Mouse (Mus musculus): ENCODE results near the gene Krt72.

The Krt72 gene

DNA sequence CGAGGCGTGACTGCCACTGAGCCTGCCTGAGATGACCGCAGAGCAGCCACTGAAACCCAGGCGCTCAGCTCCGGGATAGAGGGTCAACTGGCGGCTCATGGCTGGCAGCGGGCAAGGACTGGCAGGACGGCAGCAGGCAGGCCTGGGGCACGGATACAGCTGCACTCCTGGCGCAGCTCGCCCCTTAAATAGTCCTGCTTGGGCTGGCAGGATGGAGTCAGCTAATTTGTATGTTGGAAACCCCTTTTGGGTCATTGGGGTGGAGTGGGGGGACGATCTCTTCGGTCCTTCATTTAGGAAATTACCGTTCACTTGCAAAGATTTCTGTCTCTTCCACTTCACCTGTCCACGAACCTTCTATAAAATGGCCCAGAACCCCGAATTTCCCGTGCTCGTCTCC lies at the start of gene Krt72:
Gene Krt72, minus strand, starts transcription at position 101 of the 400 bp plus-strand sequence.
- DNase-seq (ENCODE audit: low read depth, low spot score), result no peak
- H3K36me3 ChIP-seq (ENCODE audit: control insufficient read depth, insufficient read depth, low read length, poor library complexity, severe bottlenecking), result no peaks in the 10 kb centered on the region
- no peaks in the 10 kb centered on the region; the same call in 1 of the 2 replicates for H3K27me3 ChIP-seq (ENCODE audit: control insufficient read depth, insufficient read depth, low read length, poor library complexity, severe bottlenecking)

DNA sequence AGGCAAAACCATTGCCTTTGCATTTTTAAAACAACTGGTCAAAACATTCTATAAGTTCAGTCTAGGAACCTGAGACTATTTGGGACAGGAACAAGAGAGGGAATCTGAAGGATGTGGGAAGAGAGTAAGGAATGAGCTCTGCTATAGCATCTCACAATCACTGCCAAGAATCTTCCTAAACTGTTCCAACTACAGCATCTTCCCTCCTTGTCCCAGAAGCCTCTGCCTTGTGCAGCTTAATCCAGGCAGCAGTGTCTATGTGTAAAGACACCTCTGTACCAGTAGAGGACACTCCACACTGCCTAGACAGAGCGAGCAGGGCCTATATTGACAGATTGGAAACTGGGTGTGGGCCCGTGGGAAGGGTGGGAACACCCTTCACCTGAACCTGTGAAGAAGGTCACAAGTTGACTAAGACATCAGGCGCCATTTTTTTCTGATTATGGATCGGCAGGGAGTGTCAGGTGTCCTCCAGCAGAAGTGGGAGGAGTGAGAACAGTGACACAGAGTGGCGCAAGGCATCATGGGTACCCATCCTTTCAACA lies 48.6 kb upstream of the Krt72 start:
- Histone ChIP-seq H3K27me3 (ENCODE audit: control insufficient read depth, insufficient read depth, low read length, poor library complexity, severe bottlenecking) (no peaks in the 10 kb centered on the region), H3K36me3 (ENCODE audit: control insufficient read depth, insufficient read depth, low read length, poor library complexity, severe bottlenecking) (no peaks in the 10 kb centered on the region)
- no peak for DNase-seq (ENCODE audit: low read depth, low spot score)

DNA sequence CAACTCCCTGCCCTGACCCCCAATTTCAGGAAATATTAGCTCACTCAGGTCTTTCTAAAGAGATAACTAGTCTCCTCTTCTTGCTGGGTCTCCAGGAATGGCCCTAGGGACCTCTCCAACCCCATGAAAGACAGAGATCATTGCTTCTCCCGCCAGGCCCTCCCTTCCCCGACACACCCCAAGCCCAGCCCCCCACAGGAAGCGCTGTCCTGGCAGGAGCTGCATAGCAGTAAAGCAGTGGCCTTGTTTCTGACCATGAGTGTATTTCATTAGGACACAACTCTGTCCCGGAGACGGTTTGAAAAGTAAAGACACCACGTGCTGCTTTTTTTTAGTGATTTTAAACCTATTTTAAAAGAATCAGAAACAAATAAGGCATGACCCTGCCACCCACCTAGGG lies 46.9 kb upstream of the Krt72 start:
- DNase-seq (ENCODE audit: low read depth, low spot score), result no peak
- Histone ChIP-seq H3K27me3 (ENCODE audit: control insufficient read depth, insufficient read depth, low read length, poor library complexity, severe bottlenecking) (no peaks in the 10 kb centered on the region), H3K36me3 (ENCODE audit: control insufficient read depth, insufficient read depth, low read length, poor library complexity, severe bottlenecking) (no peaks in the 10 kb centered on the region)

DNA sequence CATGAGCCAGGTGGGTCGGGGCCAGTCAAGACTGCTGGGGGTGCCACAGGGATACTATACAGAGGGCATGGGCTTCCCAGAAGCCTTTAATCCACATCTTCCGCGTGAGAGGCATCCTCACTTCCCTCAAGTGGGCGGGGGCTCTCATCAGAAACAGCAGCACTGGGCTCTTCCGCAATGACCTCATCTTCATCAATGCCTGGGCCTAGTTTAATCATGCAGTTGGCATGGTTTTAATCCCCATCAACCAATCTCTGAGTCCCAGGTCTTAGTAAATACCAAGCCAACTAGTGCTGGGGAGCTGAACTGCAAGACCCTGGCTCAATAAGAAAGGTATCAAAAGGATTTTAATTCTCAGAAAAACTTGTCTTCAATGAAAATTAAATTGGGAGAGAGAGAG lies 43.2 kb upstream of the Krt72 start:
- Histone ChIP-seq H3K27me3 (ENCODE audit: control insufficient read depth, insufficient read depth, low read length, poor library complexity, severe bottlenecking) (no peaks in the 10 kb centered on the region), H3K36me3 (ENCODE audit: control insufficient read depth, insufficient read depth, low read length, poor library complexity, severe bottlenecking) (no peaks in the 10 kb centered on the region)
- no peak for DNase-seq (ENCODE audit: low read depth, low spot score)

DNA sequence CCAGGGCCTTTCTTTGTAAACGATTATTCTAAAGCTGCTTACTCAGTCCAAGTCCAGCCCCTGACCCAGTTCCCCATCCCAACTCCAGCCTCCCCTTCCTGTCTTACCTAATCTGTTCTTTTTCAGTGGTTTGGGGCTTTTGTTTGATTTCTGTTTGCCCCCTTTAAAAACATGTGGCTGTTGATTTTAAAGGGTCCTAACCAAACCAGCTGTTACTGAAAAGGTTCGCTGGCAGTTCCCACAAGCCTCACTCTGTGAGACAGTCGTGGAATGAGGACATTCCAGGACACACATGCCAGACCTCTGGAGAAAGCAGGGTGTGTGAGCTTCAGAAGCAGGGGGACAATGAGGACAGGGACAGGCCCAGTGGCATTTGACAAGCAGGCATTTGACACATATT lies 35.5 kb upstream of the Krt72 start:
- DNase-seq (ENCODE audit: low read depth, low spot score), result no peak
- no peaks in the 10 kb centered on the region for H3K36me3 ChIP-seq (ENCODE audit: control insufficient read depth, insufficient read depth, low read length, poor library complexity, severe bottlenecking)
- no peaks in the 10 kb centered on the region for H3K27me3 ChIP-seq (ENCODE audit: control insufficient read depth, insufficient read depth, low read length, poor library complexity, severe bottlenecking)

DNA sequence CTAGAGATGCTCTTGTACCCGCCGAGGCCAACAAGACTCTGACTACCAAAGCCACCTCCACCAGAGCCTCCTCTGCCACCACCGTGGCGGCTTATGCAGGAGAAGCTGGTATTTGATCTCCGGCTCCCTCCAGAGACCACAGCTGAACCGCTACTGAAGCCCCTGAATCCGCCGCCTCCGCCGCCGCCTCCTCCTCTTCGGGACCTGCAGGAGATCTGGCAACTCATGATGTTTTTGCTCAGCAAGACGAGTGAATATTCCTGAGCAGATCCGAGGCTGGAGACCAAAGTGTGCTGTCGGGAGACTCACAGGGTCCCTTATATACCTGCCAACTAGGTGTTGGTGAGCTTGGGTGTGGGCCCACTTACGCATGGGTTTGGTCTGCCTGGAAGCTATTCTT lies 31.6 kb upstream of the Krt72 start, which contains the start of gene Krt2:
Gene Krt2, minus strand, starts transcription at position 295 of the 400 bp plus-strand sequence.
- DNase-seq (ENCODE audit: low read depth, low spot score), result no peak
- Histone ChIP-seq H3K36me3 (ENCODE audit: control insufficient read depth, insufficient read depth, low read length, poor library complexity, severe bottlenecking) (no peaks in the 10 kb centered on the region), H3K27me3 (ENCODE audit: control insufficient read depth, insufficient read depth, low read length, poor library complexity, severe bottlenecking) (no peaks in the 10 kb centered on the region)

DNA sequence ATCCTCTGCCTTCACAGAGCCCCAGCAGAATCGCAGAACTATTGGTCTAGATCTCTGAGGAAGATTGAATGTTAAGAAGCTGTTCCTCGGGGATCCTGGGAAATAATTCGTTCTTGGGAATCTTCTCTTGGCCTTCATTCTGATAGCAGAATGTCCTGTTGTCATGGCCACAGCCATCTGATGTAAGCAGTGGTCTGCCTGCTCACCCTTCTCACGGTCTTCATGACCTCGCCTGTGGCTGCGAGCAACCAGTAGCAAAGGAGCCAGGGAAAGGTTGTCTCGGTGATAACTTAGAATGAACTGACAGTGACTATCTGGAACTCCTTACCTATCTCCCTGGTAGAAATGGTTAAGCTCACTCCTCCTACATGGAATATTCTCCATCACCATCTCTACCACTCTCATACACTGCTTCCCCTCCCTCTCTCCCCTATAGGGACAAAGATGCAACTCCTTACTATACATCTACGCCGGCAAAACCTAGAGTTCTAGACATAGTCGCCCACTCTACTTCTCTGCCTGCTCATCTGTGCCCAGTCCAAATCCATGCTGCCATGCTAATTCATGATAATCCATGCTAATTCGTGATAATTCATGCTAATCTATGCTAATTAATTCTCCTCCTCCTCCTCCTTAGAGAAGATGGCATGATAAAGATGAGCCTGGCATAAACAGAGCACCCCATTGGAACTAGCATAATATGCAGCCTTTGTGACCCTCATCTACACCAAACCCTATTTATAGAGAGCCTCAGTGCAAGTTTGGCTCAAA lies 17.0 kb upstream of the Krt72 start:
- no peak for DNase-seq (ENCODE audit: low read depth, low spot score)
- H3K27me3 ChIP-seq (ENCODE audit: control insufficient read depth, insufficient read depth, low read length, poor library complexity, severe bottlenecking), result no peaks in the 10 kb centered on the region
- H3K36me3 ChIP-seq (ENCODE audit: control insufficient read depth, insufficient read depth, low read length, poor library complexity, severe bottlenecking), result no peaks in the 10 kb centered on the region

DNA sequence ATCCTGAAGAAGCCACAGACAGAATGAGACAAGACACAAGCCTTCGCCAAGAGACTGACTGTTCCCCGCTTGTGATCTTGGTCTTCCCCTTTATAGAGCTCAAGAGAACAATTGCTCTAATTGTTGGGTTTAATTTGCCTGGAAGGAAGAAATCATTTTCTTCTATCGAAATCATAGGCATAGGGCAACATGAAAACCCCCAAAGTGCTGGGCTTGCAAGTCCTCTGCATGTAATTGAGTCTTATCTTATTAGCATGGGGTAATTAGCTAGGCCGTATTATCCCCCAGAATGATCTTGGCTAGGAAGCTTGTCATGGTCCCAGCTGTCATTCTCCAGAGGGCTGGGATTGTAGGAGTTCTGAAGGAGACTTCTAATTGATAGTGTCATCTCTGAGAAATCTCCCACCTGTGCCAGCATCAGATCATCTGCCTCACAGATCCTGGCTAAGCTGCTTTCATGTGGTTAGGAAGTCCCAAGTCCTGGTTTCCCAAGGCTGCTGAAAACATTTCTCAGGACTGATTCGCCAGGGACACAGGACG lies 16.1 kb upstream of the Krt72 start, which contains the start of gene Krt73:
Gene Krt73, minus strand, starts transcription at position 51 of the 540 bp plus-strand sequence.
- H3K36me3 ChIP-seq (ENCODE audit: control insufficient read depth, insufficient read depth, low read length, poor library complexity, severe bottlenecking), result no peaks in the 10 kb centered on the region
- DNase-seq (ENCODE audit: low read depth, low spot score), result no peak
- H3K27me3 ChIP-seq (ENCODE audit: control insufficient read depth, insufficient read depth, low read length, poor library complexity, severe bottlenecking), result no peaks in the 10 kb centered on the region

DNA sequence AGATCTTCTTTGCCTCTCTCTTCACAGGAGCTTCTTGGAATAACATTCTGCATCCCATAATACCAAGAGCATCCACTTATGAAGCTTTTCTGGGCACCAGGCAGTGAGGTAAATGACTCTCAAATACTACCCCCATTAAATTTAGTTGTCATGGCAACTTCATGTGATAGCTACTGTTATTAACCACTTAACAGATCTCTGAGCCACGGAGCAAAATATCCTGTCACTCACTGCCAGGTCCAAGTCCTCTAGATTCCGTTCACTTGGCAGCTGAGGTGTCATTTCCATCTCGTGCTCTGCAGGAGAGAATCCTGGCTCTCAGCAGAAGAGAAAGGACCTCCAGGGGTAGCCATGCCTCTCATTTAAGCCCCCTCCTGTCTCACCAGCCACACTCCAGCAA lies 4.6 kb upstream of the Krt72 start:
- Histone ChIP-seq H3K27me3 (ENCODE audit: control insufficient read depth, insufficient read depth, low read length, poor library complexity, severe bottlenecking) (no peaks in the 10 kb centered on the region; the same call in 1 of the 2 replicates), H3K36me3 (ENCODE audit: control insufficient read depth, insufficient read depth, low read length, poor library complexity, severe bottlenecking) (no peaks in the 10 kb centered on the region)
- DNase-seq (ENCODE audit: low read depth, low spot score), result no peak

DNA sequence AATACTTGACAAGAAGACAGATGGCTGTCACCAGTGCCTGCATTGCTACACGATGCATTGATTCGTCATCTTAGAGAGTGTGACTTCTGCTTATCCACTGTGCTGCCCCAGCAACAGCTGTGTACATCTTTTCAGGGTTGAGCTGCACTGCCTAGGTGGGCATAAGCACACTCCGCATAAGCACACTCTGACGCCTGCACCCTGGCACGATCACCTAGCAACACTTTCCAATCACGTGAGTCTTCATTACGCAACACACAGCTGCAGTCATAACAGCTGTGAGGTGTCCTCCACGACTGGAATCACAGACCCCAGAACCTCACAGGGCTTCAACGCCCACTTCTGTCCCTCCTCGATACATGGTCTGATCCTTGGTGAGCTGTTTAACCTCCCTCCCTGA lies 12.8 kb downstream of the Krt72 start:
- Histone ChIP-seq H3K36me3 (ENCODE audit: control insufficient read depth, insufficient read depth, low read length, poor library complexity, severe bottlenecking) (no peaks in the 10 kb centered on the region), H3K27me3 (ENCODE audit: control insufficient read depth, insufficient read depth, low read length, poor library complexity, severe bottlenecking) (no peaks in the 10 kb centered on the region)
- no peak for DNase-seq (ENCODE audit: low read depth, low spot score)

DNA sequence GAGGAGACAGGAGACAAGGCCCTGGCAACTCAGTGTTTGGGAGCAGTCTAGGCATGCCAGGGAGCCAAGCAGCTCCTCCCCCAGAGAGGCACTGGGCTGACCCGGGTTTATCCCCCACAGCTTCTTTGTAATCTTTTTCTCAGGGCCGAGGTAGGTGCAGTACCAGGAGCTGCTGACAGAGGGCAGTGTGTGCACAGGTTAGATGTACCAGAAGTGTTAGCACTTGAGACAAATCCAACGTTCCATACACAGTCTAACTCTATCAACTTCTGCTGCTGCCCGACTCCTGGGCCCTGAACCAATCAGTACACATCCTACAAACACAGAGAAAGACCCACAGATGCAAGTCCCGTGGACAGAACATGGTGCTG lies 13.6 kb downstream of the Krt72 start:
- no peaks in the 10 kb centered on the region for H3K27me3 ChIP-seq (ENCODE audit: control insufficient read depth, insufficient read depth, low read length, poor library complexity, severe bottlenecking)
- DNase-seq (ENCODE audit: low read depth, low spot score), result peak; percentile 68
- H3K36me3 ChIP-seq (ENCODE audit: control insufficient read depth, insufficient read depth, low read length, poor library complexity, severe bottlenecking), result no peaks in the 10 kb centered on the region

DNA sequence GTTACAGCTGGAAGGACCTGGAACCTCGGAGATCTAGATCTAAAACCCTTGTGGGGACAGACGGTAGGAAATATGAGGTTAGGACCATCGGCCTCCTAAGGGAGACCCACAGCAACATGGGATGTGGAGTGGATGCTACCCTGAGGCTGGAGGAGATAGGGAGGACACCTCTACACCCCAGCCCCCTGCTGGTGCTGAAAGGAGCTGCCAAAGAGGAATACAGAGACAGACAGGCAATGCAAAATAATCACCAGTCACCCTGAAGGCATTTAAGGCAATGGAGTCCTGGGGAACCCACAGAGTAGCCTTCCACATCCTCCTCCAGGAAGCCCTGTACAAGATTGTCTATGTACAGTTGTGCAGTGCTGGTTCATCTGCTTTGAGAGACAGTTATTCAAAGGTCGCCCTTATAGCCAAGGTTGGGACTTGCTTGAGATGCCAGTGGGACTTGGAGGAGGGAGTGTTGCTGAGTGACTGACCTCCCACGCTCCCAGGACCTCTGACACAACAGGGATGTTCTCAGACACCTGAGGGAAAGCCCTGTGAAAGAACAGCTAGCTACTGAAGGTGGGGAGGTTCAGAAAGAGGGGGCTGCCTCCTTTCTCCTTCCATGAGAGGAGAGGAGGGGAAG lies 14.1 kb downstream of the Krt72 start:
- DNase-seq (ENCODE audit: low read depth, low spot score), result peak; percentile 3
- Histone ChIP-seq H3K27me3 (ENCODE audit: control insufficient read depth, insufficient read depth, low read length, poor library complexity, severe bottlenecking) (no peaks in the 10 kb centered on the region), H3K36me3 (ENCODE audit: control insufficient read depth, insufficient read depth, low read length, poor library complexity, severe bottlenecking) (no peaks in the 10 kb centered on the region)

DNA sequence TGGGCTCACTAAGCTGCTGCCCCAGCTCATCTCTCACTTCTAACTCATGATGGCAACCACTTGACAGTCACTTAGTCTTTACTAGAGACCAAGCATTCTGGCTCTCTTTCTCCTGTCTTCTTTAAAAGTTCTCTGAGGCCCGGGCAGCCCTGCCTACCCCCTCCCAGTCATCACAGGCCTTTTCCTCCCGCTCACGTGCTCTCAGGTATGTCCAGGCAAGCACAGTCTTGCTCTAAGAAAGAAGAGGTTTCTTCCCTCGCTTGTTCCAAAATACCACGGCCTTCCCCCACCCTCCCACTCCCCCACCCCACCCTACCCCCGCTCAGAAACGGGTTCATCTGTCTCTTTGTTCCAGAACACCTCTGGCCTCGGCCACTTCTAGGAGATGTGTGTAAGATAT lies 16.0 kb downstream of the Krt72 start:
- H3K36me3 ChIP-seq (ENCODE audit: control insufficient read depth, insufficient read depth, low read length, poor library complexity, severe bottlenecking), result no peaks in the 10 kb centered on the region
- H3K27me3 ChIP-seq (ENCODE audit: control insufficient read depth, insufficient read depth, low read length, poor library complexity, severe bottlenecking), result no peaks in the 10 kb centered on the region
- DNase-seq (ENCODE audit: low read depth, low spot score), result no peak

DNA sequence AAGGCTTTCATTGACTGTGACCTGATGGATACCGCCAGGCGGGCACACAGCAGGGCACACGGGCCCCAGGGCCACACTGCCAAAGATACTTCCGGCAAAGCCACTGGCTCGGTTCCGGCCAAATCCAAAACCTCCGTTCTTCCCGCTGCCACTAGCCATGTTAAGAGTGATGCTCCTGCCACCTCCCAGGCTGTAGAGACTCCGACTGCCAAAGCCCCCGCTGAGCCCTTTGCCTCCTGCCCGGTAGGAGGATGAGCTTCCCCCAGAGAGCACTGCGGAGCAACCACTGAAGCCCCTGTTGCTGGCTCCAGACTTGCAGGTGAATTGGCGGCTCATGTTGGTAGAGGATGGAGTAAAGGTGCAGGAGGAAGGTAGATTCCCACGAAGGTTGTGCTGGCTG lies 43.5 kb downstream of the Krt72 start, which contains the start of gene Krt71:
Gene Krt71, minus strand, starts transcription at position 399 of the 400 bp plus-strand sequence.
- no peaks in the 10 kb centered on the region for H3K27me3 ChIP-seq (ENCODE audit: control insufficient read depth, insufficient read depth, low read length, poor library complexity, severe bottlenecking)
- H3K36me3 ChIP-seq (ENCODE audit: control insufficient read depth, insufficient read depth, low read length, poor library complexity, severe bottlenecking), result no peaks in the 10 kb centered on the region
- DNase-seq (ENCODE audit: low read depth, low spot score), result no peak

DNA sequence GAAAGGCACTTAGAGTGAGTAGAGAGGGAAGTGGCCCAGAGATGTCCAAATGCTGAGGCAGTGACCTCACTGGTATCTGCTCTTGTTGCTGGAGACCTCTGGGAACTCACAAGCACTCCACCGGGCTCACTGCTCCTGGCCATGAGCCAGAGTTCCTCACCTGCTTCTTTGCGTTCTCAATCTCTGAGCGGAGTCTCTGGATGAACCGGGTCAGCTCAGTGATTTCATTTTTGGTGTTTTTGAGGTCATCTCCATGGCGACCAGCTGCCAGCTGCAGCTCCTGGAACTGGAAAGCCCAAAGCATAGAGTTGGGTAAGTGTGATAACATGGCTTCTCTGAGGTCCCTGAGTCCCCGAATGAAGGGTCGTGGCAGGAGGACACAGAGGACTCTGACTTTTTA lies 48.5 kb downstream of the Krt72 start:
- DNase-seq (ENCODE audit: low read depth, low spot score), result no peak
- Histone ChIP-seq H3K36me3 (ENCODE audit: control insufficient read depth, insufficient read depth, low read length, poor library complexity, severe bottlenecking) (no peaks in the 10 kb centered on the region), H3K27me3 (ENCODE audit: control insufficient read depth, insufficient read depth, low read length, poor library complexity, severe bottlenecking) (no peaks in the 10 kb centered on the region)

Data from splenic B cell, adult 2 months (primary cell).